Mouse (Mus musculus) skeletal muscle tissue, adult 2 months (tissue): ENCODE data around the gene Cfap100.
A peak's percentile ranks its signal among the peaks of the same experiment; 100 is the strongest.

Experiments
- DNase-seq: peaks from one replicate; pipeline ENCODE4 v3.0.0-alpha.2; 2012; ENCODE audit warnings: low read depth, low spot score

The Cfap100 gene

DNA sequence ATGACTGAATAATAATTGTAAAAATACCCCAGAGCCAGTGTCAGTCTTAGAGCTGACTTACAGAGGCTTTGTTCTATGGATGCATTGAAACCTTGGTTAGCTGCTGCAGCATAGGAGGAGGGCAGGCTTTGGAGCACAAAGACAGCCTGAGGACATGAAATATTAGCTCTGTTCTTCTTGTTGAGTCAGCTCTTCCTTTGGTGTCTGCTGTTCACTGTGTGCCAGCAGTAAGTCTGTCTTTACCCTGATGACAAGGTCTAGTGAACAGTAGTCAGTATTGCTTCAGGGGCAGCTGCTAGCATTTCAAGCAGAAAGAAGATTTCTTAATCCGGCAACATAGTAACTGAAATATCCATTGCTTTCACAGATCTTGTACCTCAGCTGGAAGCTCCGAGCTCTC is 47.1 kb downstream of the Cfap100 start:
- DNase-seq = no peak

GRCm38 (mm10) chr6:90377708-90378107 is 50.9 kb downstream of the Cfap100 start:
- DNase-seq = no peak

- no peak for DNase-seq
These were observed 54.0 kb downstream of the Cfap100 start for GRCm38 (mm10) chr6:90374647-90375046.

DNA sequence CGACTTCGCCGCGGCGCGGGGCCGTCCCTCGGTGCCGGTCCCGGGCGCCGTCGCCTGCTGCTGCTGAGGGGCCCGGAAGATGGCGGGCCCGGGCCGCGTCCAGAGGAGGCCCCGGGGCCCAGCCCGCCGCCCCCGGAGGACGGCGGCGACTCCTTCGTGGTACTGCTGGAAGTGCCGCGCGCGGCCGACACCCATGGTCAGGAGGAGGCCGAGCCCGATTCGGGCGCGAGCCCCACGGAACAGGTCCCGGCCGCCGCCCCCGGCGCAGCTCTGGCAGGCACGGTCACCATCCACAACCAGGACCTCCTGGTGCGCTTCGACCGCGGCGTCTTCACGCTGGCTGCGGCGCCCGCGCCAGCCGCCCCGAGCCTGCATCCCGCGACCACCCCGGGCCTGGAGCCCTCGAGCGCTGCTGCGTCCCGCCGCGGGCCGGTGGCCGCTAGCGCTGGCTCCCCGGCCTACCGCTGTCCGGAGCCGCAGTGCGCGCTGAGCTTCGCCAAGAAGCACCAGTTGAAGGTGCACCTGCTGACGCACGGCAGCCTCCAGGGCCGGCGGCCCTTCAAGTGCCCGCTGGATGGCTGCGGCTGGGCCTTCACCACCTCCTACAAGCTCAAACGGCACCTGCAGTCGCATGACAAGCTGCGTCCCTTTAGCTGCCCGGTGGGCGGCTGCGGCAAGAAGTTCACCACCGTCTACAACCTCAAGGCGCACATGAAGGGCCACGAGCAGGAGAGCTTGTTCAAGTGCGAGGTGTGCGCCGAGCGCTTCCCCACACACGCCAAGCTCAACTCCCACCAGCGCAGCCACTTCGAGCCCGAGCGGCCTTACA is 58.7 kb downstream of the Cfap100 start:
- DNase-seq = peak; percentile 30

DNA sequence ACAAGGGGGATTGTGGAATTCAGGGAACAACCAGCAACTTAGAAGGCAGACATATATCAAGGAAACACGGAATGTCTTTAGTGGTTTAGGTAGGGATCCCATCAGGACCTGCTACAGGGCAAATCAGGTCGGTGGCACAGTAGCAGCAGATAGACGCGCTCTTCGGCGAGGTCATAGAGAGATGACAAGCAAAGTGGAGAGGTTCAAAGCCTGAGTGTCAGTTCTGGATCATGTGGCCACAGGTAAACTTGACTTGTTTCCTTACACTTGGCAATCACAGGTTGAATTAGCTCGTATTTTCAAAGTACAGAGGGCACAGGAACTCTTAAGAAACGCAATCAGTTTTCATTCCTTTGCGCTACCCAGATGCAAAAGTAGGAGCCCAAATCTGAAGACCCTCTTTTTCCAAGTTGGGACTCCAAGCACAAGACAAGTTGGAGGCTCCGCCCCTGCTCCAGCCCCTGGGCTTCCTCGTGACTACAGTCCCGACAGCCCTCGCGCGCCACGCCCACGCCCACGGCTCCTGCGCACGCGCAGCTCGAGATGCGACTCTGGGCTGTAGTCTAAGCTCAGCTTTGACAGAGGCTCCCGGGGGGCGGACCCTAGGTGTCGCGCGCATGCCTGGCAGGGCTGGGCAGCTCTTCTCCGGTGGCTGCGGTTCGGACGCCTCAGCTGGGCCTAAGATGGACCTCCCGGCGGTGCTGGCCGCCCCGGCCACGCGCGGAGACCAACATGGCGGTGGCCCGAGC is 59.4 kb downstream of the Cfap100 start, which contains the start of gene Zxdc:
Gene Zxdc, plus strand, starts transcription at position 517 of the 749 bp plus-strand sequence.
- peak; percentile 98 for DNase-seq

GRCm38 (mm10) chr6:90363301-90363700 is 65.3 kb downstream of the Cfap100 start:
- peak; percentile 38 for DNase-seq

DNA sequence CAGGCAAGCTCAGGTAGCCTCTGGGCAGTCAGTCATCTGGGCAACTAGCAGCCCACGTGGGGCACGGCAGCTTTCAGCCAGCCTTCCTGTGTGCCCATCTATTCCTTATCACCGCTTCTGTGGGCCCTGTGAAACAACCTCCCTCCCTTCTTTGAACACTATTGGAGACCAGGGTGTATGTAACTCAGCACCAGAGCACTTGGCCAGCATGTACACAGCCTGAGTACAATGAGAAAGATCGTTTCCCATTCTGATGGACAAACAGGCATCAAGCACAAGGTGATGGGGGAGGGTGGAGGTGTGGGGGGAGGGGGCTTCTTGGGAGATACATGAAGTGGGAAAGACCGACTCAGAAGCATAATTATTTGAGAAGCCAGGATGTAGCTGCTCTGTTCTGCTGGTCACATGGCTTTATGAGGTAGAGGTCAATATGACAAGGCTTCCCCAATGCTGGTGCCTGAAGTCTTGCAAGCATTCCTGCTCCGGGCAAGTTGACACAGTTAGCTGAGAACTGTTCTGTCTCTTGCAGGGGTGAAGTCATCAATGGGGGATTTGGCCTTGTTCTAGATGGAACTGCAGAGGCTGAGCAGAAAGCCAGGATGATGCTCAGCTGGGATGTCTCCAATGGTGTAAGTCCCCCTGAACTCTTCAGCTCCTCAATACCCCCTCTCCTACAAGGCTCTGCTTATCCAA is 67.5 kb downstream of the Cfap100 start:
- no peak for DNase-seq

- peak; percentile 86 for DNase-seq
These were observed 68.4 kb downstream of the Cfap100 start for GRCm38 (mm10) chr6:90360024-90360781.

DNA sequence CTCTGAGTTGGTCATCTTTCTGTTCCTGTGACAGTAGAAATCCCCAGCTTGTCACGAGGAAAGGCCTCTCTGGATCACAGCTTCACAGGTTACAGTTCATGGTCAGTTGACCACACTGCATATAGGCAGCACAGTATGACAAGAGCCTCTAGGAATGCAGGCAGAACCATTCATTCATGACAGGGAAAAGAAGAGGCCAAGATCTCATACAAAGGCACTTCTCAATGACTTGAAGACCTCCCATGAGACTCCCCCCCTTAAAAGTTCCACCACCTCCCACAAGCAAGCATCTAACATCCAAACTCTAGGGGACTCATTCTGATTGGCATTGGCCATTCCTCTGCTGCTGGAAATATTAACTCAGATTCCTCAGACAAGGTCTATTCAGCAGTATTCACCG is 69.2 kb downstream of the Cfap100 start:
- no peak for DNase-seq

GRCm38 (mm10) chr6:90358142-90358541 is 70.5 kb downstream of the Cfap100 start:
- no peak for DNase-seq
